Mouse (Mus musculus) bone marrow macrophage, adult 2 months (primary cell): ENCODE data around the gene Mplkip. TPM values are rescaled to one million over a fixed set of nuclear protein-coding genes. Genes with fewer than 3 reads are reported as not detected.
A peak's percentile ranks its signal among the peaks of the same experiment; 100 is the strongest.

Experiments used
- H3K27ac ChIP-seq: 2 replicates; pipeline ENCODE4 v1.5.1; 2012; ENCODE audit warnings: low read depth, low read length; ENCODE audit not compliant: insufficient read depth
- H3K4me1 ChIP-seq: 2 replicates; pipeline ENCODE4 v1.6.1; 2012; ENCODE audit warnings: low read length; ENCODE audit not compliant: control insufficient read depth, insufficient read depth
- H3K4me3 ChIP-seq: 2 replicates; pipeline ENCODE4 v1.5.1; 2012; ENCODE audit warnings: mild to moderate bottlenecking, low read length, moderate library complexity; ENCODE audit not compliant: insufficient read depth
- CTCF ChIP-seq: IDR thresholded peaks from 2 replicates; pipeline ENCODE4 v1.5.1; 2012; ENCODE audit warnings: low read depth, mild to moderate bottlenecking, low read length, moderate library complexity
- POLR2A ChIP-seq: IDR thresholded peaks from 2 replicates; pipeline ENCODE4 v1.6.1; 2012; ENCODE audit warnings: mild to moderate bottlenecking, low read depth, low read length, borderline replicate concordance
- polyA plus RNA-seq: library from polyadenylated mRNA; stranded (reverse); fragments of >200 nt; gene quantifications from 2 replicates; pipeline ENCODE4 v1.2.4, GENCODE M21; 2012; ENCODE audit not compliant: missing spikeins, insufficient read depth, insufficient read length

Mplkip gene
- 42.6 and 46.3 TPM in 2 replicates for polyA plus RNA-seq

DNA sequence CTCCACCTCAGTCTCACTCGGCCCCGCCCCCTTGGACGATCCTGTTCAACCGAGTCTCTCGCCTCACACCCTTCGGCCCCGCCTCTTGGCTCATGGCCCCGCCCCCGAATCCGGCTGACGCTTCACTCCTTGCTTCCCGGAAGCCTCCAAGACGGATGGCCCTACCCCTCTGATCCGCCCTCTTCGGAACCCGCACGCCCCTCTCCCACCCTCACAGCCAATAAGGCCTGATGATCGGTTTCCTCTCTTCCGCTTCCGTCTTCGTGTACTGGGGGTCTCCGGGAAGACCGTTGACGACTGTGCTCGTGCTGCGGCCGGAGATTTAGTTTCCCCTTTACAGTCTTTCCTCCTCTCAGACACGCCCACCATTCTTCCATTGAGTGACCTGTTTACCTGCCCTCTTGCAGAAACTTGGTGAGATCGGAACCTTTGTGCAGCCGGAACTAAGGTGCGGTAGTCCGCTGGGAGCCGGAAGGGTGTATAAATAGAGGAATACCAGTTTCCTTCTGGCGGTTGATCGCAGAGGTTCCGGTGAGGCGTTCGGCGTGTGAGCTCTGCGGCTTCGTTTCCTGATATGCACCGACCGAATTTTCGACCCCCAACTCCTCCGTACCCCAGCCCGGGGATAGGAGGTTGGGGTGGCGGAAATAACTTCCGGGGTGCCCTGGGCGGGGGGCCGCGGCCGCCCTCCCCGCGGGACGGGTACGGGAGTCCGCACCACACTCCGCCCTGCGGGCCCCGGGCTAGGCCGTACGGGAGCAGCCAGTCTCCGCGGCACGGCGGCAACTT lies at the start of gene Mplkip, which contains the start of gene Sugct:
Gene Mplkip, plus strand, starts transcription at position 282 of the 789 bp plus-strand sequence.
Gene Sugct, minus strand, starts transcription at position 643 of the 789 bp plus-strand sequence.
- H3K4me3 ChIP-seq, result peak within 1 kb of the TSS; percentile 96
- TF ChIP-seq POLR2A (no peak), CTCF (no peak)
- H3K27ac ChIP-seq, result peak within 1 kb of the TSS; percentile 97
- peaks cover 4% of the 10 kb centered on the region for H3K4me1 ChIP-seq

DNA sequence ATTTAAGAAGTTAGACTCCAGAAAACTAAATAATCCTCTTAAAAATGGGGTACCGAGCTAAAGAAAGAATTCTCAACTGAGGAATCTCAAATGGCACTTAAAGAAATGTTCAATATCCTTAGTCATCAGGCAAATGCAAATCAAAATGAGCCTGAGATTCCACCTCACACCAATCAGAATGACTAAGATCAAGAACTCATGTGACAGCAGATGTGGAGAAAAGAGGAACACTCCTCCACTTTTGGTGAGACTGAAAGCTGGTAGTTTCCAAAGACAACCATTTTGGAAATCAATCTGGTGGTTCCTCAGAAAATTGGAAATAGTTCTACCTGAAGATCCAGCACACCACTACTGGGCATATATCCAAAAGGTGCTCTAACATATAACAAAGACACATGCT lies 27.6 kb upstream of the Mplkip start:
- TF ChIP-seq CTCF (no peak), POLR2A (no peak)
- Histone ChIP-seq H3K4me3 (no peak overlapping the region), H3K27ac (no peak overlapping the region), H3K4me1 (no peaks in the 10 kb centered on the region)

DNA sequence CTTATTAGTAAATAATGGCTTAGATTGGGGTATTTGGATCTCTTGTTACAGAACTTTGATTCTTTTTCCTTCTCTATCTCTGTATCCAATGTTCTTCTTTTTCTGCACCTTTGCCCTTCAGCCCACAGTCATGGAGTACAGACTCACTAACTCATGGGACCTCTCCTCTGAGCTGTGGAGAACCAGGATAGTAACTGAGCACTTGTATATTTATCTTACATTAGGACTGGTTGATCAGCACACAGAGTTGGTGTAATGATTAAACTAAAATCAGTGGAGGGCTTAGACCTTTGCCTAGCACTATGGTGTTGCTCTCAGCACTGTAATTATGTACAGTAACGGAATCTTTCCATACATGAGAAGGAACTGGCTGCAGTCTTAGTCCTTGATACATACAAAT lies 23.9 kb upstream of the Mplkip start:
- Histone ChIP-seq H3K27ac (no peak overlapping the region), H3K4me1 (no peaks in the 10 kb centered on the region), H3K4me3 (no peak overlapping the region)
- no peak for TF ChIP-seq CTCF
- TF ChIP-seq POLR2A, result no peak

DNA sequence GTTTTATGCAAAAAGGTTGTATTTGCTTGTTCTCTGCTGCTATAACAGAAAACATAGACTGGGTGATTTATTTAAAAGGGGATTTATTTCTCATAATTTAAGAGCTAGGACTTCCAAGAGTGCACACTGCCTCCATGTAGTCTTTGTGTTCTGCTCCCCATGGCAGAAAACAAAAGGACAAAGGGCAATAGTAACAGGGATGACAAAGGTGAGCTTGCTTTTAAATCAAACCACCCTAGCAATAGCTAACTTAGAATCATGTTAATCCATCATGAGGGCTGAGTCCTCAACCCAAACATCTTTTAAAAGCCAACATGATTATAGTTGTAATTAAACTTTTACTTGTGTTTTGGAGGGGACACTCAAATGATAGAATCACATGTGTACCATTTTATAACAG lies 5.5 kb upstream of the Mplkip start:
- Histone ChIP-seq H3K4me1 (peaks cover 2% of the 10 kb centered on the region), H3K27ac (no peak overlapping the region), H3K4me3 (no peak overlapping the region)
- no peak for TF ChIP-seq CTCF

DNA sequence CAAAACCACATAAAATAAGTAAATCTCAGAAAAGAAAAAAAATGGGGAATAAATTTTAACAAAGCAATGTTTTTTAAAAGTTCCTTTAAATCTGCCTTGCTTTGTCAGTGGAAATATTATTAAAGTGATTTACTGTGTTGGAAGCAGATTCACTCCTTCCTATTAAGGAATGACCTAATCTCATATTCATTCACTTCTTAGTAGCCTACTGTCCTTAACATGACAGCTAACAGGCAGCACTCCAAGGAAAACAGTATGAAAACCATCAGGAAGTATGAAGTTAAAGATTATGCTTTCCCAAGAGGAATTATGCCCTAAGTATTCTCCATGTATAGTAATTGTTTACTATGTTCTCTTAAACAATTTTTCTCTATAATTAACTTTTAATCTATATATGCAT lies 4.3 kb upstream of the Mplkip start:
- TF ChIP-seq CTCF (no peak), POLR2A (no peak)
- Histone ChIP-seq H3K27ac (no peak overlapping the region), H3K4me1 (peaks cover 2% of the 10 kb centered on the region), H3K4me3 (no peak overlapping the region)

DNA sequence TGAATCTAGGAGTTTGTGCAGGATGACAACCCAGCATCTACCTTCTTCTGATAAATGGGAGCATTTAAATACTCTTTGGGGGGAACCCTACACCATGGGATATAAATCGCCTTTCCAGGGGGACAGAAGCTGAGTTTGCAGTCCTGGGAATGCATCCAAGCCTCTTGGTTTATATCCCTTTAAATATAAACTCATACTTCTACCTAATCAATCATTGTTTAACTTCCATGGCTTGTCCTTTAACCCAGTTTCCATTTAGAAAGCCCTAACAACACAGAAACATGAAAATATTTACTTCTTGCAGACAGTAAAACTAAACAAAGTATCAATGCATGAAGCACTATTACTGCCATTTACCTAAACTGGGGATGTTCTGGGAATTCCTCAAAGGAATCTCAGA lies 3.6 kb upstream of the Mplkip start:
- TF ChIP-seq POLR2A, result no peak
- no peak for TF ChIP-seq CTCF
- Histone ChIP-seq H3K4me1 (peaks cover 2% of the 10 kb centered on the region), H3K27ac (no peak overlapping the region)

DNA sequence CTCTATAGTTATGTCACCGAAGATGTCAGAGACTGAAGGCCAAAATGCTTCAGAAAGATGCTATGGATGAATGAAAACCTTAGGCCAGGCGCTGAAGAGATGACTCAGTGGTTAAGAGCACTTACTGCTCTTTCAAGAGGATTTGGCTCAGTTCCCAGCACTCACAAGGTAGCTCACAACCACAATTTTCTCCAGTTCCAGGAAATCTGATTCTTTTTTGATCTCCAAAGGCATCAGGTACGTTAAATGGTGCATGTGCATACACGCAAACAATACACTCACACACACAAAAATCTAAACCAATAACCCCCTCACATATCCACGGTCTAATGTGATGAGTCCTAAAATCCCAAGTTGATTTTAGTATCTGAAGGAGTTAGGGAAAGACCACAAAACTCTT lies 1.2 kb upstream of the Mplkip start:
- Histone ChIP-seq H3K27ac (no peak overlapping the region), H3K4me3 (no peak overlapping the region; the same call in 1 of the 2 replicates), H3K4me1 (peaks cover 5% of the 10 kb centered on the region)
- TF ChIP-seq CTCF (no peak), POLR2A (no peak)

More for the DNA sequence above, 3.6 kb upstream of the Mplkip start:
- no peak overlapping the region for H3K4me3 ChIP-seq

DNA sequence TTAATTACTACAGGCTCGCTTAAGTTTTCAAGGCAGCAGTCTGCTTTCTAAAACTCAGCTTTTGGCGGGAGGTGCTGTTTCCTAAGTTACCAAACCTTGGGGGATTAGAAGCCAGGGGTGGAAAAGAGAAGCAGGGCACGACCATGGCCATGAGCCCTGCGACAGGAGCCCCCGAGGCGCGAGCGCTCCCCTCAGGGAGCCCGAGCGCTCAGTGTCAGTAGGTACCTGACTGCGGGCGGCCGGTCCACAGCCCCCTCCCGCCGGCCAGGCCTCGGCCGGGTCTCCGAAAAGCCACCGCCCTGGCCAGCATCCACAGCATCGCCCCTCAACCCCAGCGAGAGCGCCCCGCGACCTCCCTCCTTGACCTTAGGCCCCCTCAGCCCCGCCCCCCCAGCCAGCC lies 578 bp upstream of the Mplkip start:
- H3K4me1 ChIP-seq, result peaks cover 5% of the 10 kb centered on the region
- TF ChIP-seq CTCF (no peak), POLR2A (no peak)
- peak overlapping the region; percentile 77 for H3K4me3 ChIP-seq
- peak overlapping the region; percentile 37 for H3K27ac ChIP-seq

DNA sequence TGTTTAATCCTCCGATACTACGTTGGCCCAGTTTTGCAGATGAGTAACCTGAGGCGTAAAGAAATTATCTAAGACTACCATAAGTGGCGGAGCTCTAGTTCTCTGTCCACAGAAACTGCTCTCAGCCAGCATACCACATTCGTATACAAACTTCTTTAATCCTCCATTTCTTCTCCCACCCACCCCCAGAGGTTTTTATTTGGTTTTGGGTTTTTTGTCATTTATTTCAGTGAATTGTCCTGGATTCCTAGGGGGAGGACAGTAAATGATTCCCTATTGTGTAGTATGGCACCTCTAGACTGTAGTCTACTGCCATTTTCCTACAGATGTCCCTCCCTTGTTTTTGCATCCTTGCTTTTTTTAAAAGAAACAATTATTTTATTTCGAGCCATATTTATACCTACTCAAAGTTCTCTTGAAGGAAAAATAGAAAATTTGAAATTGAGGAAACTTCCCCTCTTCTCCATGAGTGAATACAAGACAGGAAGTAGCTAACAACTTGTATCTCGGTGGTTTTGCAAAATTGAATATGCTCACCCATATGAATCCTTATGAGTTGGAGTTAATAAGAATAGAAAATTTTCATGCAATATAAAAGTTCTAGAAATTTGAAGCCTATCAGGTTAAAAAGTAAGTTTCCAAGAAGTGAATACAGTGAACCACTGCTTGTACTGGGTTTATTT lies 1.0 kb downstream of the Mplkip start:
- peaks cover 9% of the 10 kb centered on the region for H3K4me1 ChIP-seq
- peak overlapping the region; percentile 97 for H3K27ac ChIP-seq
- no peak for TF ChIP-seq CTCF
- TF ChIP-seq POLR2A, result no peak
- peak overlapping the region; percentile 96 for H3K4me3 ChIP-seq

DNA sequence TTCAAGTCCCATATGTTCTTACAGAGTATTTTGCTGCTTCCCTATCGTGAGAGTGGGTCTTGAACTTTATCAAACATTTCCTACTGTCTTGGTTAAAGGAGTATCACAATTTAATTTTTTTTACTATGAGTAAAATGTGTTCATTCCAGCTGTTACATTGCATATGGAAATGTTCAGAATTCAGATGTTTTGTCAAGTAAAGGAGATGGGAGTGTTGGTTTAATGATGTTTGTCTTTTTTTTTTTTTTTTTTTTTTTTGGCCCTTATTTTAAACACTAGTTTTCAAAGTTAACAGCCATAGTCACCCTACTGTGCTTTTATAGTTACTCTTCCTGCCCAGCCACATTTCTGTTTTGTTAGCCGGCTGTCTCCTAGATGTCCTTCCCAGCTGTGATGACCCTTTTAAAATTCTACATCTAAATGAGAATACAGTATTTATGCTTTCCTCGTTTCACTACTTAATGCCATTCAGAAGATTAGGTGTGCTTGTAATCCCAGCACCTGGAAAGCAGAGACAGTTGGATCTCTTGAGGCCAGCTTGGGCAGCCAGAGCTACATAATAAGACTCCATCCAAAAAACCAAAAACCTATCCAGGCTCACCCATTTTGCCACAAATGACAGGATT lies 5.2 kb downstream of the Mplkip start:
- Histone ChIP-seq H3K27ac (no peak overlapping the region), H3K4me3 (no peak overlapping the region), H3K4me1 (peaks cover 11% of the 10 kb centered on the region)
- TF ChIP-seq POLR2A (no peak), CTCF (no peak)
